Mouse (Mus musculus): ENCODE measurements around the gene Tmem230.

GRCm38 (mm10) chr2:132232413-132232945 lies 15.1 kb downstream of the Tmem230 start:
- no peak for TF ChIP-seq CTCF (IDR thresholded peaks at IDR 0.05; ENCODE audit: borderline replicate concordance, insufficient read depth, low read depth, low read length)
- TF ChIP-seq POLR2A (IDR thresholded peaks at IDR 0.05; ENCODE audit: borderline replicate concordance, insufficient read depth, low read length), result no peak

All from cerebellum, adult 2 months (tissue).